Mouse (Mus musculus) left cerebral cortex, postnatal 4 days (tissue): ENCODE data around the gene Trim2. TPM values are rescaled to one million over a fixed set of nuclear protein-coding genes. Genes with fewer than 3 reads are reported as not detected.
A peak's percentile ranks its signal among the peaks of the same experiment; 100 is the strongest.

Experiments used
- DNase-seq: peaks from one replicate; pipeline ENCODE4 v3.0.0-alpha.2; 2022
- intact Hi-C: fragments of 180-260 bp; cut with DNase I; formaldehyde crosslinking; loops from one replicate; pipeline ENCODE4 v1.15.1; 2025
- total RNA-seq, 2 experiments: library from RNA; stranded (reverse); gene quantifications; 2 replicates each; pipeline ENCODE4 v1.2.3; 2021

Trim2 gene
- total RNA-seq, 2 experiments from 2014 or later, result 331 to 352 TPM

GRCm38 (mm10) chr3:84293666-84294595 lies 12.7 kb downstream of the Trim2 start:
- intact Hi-C loops, result no loop called here
- DNase-seq, result no peak

- intact Hi-C loops, result no loop called here
- DNase-seq, result no peak
Measured at GRCm38 (mm10) chr3:84292238-84292637, 14.4 kb downstream of the Trim2 start.

- no peak for DNase-seq
- intact Hi-C loops, result no loop called here
Measured at GRCm38 (mm10) chr3:84288931-84289330, 17.7 kb downstream of the Trim2 start.

- intact Hi-C loops, result no loop called here
- no peak for DNase-seq
Measured at GRCm38 (mm10) chr3:84287256-84287655, 19.4 kb downstream of the Trim2 start.

- no peak for DNase-seq
- intact Hi-C loops, result no loop called here
Measured at GRCm38 (mm10) chr3:84286311-84286710, 20.4 kb downstream of the Trim2 start.

- intact Hi-C loops, result no loop called here
- DNase-seq, result no peak
Measured at GRCm38 (mm10) chr3:84284796-84285195, 21.9 kb downstream of the Trim2 start.

- no peak for DNase-seq
Measured at GRCm38 (mm10) chr3:84283524-84283923, 23.2 kb downstream of the Trim2 start.

GRCm38 (mm10) chr3:84281936-84282371 lies 24.7 kb downstream of the Trim2 start:
- DNase-seq, result peak; percentile 35
- intact Hi-C loops, result no loop called here

More at GRCm38 (mm10) chr3:84283524-84283923, 23.2 kb downstream of the Trim2 start:
- intact Hi-C loops, result no loop called here

- no peak for DNase-seq
- intact Hi-C loops, result no loop called here
Measured at GRCm38 (mm10) chr3:84278809-84279208, 27.9 kb downstream of the Trim2 start.

GRCm38 (mm10) chr3:84275124-84275523 lies 31.6 kb downstream of the Trim2 start:
- intact Hi-C loops, result no loop called here
- no peak for DNase-seq

- no peak for DNase-seq
- intact Hi-C loops, result no loop called here
Measured at GRCm38 (mm10) chr3:84272293-84273015, 34.2 kb downstream of the Trim2 start.

GRCm38 (mm10) chr3:84271794-84272193 lies 34.9 kb downstream of the Trim2 start:
- DNase-seq, result no peak
- intact Hi-C loops, result no loop called here

GRCm38 (mm10) chr3:84271058-84271457 lies 35.6 kb downstream of the Trim2 start:
- no peak for DNase-seq
- intact Hi-C loops, result no loop called here

GRCm38 (mm10) chr3:84270624-84270995 lies 36.1 kb downstream of the Trim2 start:
- intact Hi-C loops, result no loop called here
- no peak for DNase-seq

GRCm38 (mm10) chr3:84269987-84270623 lies 36.6 kb downstream of the Trim2 start:
- DNase-seq, result no peak
- intact Hi-C loops, result no loop called here

- peak; percentile 26 for DNase-seq
- intact Hi-C loops, result no loop called here
Measured at GRCm38 (mm10) chr3:84268434-84268833, 38.2 kb downstream of the Trim2 start.

- no peak for DNase-seq
- intact Hi-C loops, result no loop called here
Measured at GRCm38 (mm10) chr3:84266391-84266931, 40.2 kb downstream of the Trim2 start.

- DNase-seq, result no peak
- intact Hi-C loops, result no loop called here
Measured at GRCm38 (mm10) chr3:84265084-84265483, 41.6 kb downstream of the Trim2 start.

- intact Hi-C loops, result no loop called here
- DNase-seq, result no peak
Measured at GRCm38 (mm10) chr3:84264395-84264794, 42.3 kb downstream of the Trim2 start.

- intact Hi-C loops, result no loop called here
- DNase-seq, result no peak
Measured at GRCm38 (mm10) chr3:84262804-84263203, 43.9 kb downstream of the Trim2 start.

- peak; percentile 41 for DNase-seq
- intact Hi-C loops, result loop anchor here (2.0 kb wide), 1 partner anchor 41 kb away; no protein-coding TSS in a partner anchor
Measured at GRCm38 (mm10) chr3:84261863-84262262, 44.8 kb downstream of the Trim2 start.
